ENCODE assay signal across 28 mouse cellular contexts in the genomic region with DNA sequence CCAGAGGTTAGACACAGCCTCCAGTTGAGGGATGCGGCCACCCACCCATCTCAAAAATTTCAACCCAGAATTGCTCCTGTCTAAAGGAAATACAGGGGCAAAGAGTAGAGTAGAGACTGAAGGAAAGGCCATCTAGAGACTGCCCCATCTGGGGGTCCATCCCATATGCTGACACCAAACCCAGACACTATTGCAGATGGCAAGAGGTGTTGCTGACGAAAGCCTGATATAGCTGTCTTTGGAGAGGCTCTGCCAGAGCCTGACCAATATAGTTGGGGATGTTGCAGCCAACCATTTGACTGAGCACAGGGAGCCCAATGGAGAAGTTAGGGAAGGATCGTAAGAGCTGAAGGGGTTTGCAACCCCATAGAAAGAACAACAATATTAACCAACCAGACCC.
"Had no signal": no experiment of that assay in that cellular context is flagged by ENCODE, and none has a peak within 500 bp of the region (broad histone marks: within the 10 kb centered on the region; RNA-seq: fewer than 3 reads in every experiment).

No protein-coding gene starts in this region.

- ATAC-seq: forebrain, embryonic 13.5 days; forebrain, embryonic 14.5 days; forebrain, embryonic 15.5 days; forebrain, embryonic 16.5 days; forebrain, postnatal 0 days had no signal

- H3K27me3 ChIP-seq: embryonic facial prominence, embryonic 12.5 days; embryonic facial prominence, embryonic 13.5 days; embryonic facial prominence, embryonic 15.5 days; forebrain, embryonic 12.5 days; forebrain, embryonic 13.5 days; forebrain, embryonic 15.5 days had no signal

- H3K4me3 ChIP-seq: embryonic facial prominence, embryonic 10.5 days; embryonic facial prominence, embryonic 12.5 days; embryonic facial prominence, embryonic 13.5 days; embryonic facial prominence, embryonic 15.5 days; erythroblast, embryonic 14.5 days; forebrain, embryonic 10.5 days; forebrain, embryonic 12.5 days; forebrain, embryonic 13.5 days; forebrain, embryonic 15.5 days; gastrocnemius, adult 2 months; heart, adult 2 months had no signal

- H3K36me3 ChIP-seq: embryonic facial prominence, embryonic 10.5 days; embryonic facial prominence, embryonic 12.5 days; embryonic facial prominence, embryonic 13.5 days; embryonic facial prominence, embryonic 15.5 days; forebrain, embryonic 10.5 days; forebrain, embryonic 12.5 days; forebrain, embryonic 15.5 days had no signal

- H3K9ac ChIP-seq: embryonic facial prominence, embryonic 12.5 days; embryonic facial prominence, embryonic 13.5 days; embryonic facial prominence, embryonic 15.5 days; forebrain, embryonic 12.5 days; forebrain, embryonic 13.5 days; forebrain, embryonic 15.5 days; forebrain, postnatal 0 days had no signal

- H3K4me1 ChIP-seq: embryonic facial prominence, embryonic 10.5 days; embryonic facial prominence, embryonic 12.5 days; embryonic facial prominence, embryonic 13.5 days; embryonic facial prominence, embryonic 15.5 days; forebrain, embryonic 10.5 days; forebrain, embryonic 12.5 days; forebrain, embryonic 13.5 days; forebrain, embryonic 15.5 days had no signal

- H3K9me3 ChIP-seq: embryonic facial prominence, embryonic 10.5 days; embryonic facial prominence, embryonic 12.5 days; embryonic facial prominence, embryonic 13.5 days; embryonic facial prominence, embryonic 15.5 days; forebrain, embryonic 10.5 days; forebrain, embryonic 12.5 days; forebrain, embryonic 13.5 days; forebrain, embryonic 15.5 days had no signal

- H3K27ac ChIP-seq: embryonic facial prominence, embryonic 10.5 days; embryonic facial prominence, embryonic 12.5 days; embryonic facial prominence, embryonic 13.5 days; embryonic facial prominence, embryonic 15.5 days; forebrain, embryonic 10.5 days; forebrain, embryonic 12.5 days; forebrain, embryonic 13.5 days; forebrain, embryonic 15.5 days; gastrocnemius, adult 2 months; heart, adult 2 months had no signal

- H3K4me2 ChIP-seq: embryonic facial prominence, embryonic 12.5 days; embryonic facial prominence, embryonic 13.5 days; embryonic facial prominence, embryonic 15.5 days; forebrain, embryonic 12.5 days; forebrain, embryonic 13.5 days; forebrain, embryonic 15.5 days had no signal

- DNase-seq: cerebellum, adult 8-10 months; cerebellum, adult 9-10 months; cerebellum, adult 9-11 months; cerebellum, postnatal 10 days; cerebellum, postnatal 14 days; cerebellum, postnatal 25 days; cerebellum, postnatal 36 days; embryo, embryonic 11 days; forebrain, postnatal 0 days; gastrocnemius, adult 2 months; gastrocnemius, postnatal 10 days; gastrocnemius, postnatal 14 days; gastrocnemius, postnatal 25 days; gastrocnemius, postnatal 36 days; heart, adult 11 months; heart, adult 18-20 months; heart, adult 2 months had no signal
